Mouse (Mus musculus): Measurements from ENCODE around the gene Syn3.

- TF ChIP-seq POLR2A (IDR thresholded peaks at IDR 0.05; ENCODE audit: low read depth, low read length): no peak
- TF ChIP-seq CTCF (conservative IDR thresholded peaks at IDR 0.05; ENCODE audit: insufficient read depth, insufficient read length, low read depth, low read length): no peak
Measured at GRCm38 (mm10) chr10:86150076-86150475, 348.6 kb downstream of the Syn3 start.
